Mouse (Mus musculus): ENCODE results near the gene Clic5. TPM values are rescaled to one million over a fixed set of nuclear protein-coding genes. Genes with fewer than 3 reads are reported as not detected.

Clic5 gene
- polyA plus RNA-seq, 1 experiment from 2014 or later = 10.5 TPM

Other genes starting within 250 kb of the Clic5 start
- 17.8 and 18.5 TPM in 2 replicates for gene Enpp5, start 109.8 kb upstream of the Clic5 start, polyA plus RNA-seq (2014; fragmentation: Nextera tagmentation; extraction: Ambion mirVana)
- 5.8 and 6.2 TPM in 2 replicates for gene Enpp4, start 82.8 kb upstream of the Clic5 start, polyA plus RNA-seq (2014; fragmentation: Nextera tagmentation; extraction: Ambion mirVana)